Mouse (Mus musculus) spleen, adult 2 months (tissue): Measurements from ENCODE around the gene Arhgap44. TPM values are rescaled to one million over a fixed set of nuclear protein-coding genes. Genes with fewer than 3 reads are reported as not detected.

ENCODE experiments used
- DNase-seq, 2 experiments: peaks; one replicate each; pipeline versions ENCODE4 v3.0.0 to v3.0.0-alpha.2; 2012 to 2021; ENCODE audit warnings: low spot score in 2 of 2, low read depth in 1 of 2
- H3K27ac ChIP-seq: fragments of 200-500 bp; 2 replicates; pipeline ENCODE4 v1.5.1; 2012; ENCODE audit warnings: low read length, inconsistent platforms; ENCODE audit not compliant: insufficient read depth
- H3K27me3 ChIP-seq: fragments of 200-500 bp; 2 replicates; pipeline ENCODE4 v1.6.1; 2012; ENCODE audit warnings: mild to moderate bottlenecking, moderate library complexity, low read length, inconsistent platforms; ENCODE audit not compliant: control insufficient read depth, insufficient read depth
- H3K36me3 ChIP-seq: fragments of 200-500 bp; 2 replicates; pipeline ENCODE4 v1.6.1; 2012; ENCODE audit warnings: mild to moderate bottlenecking, low read length, inconsistent platforms; ENCODE audit not compliant: control insufficient read depth, insufficient read depth
- H3K4me1 ChIP-seq: fragments of 200-500 bp; 2 replicates; pipeline ENCODE4 v1.6.1; 2011; ENCODE audit warnings: inconsistent platforms; ENCODE audit not compliant: control insufficient read depth, insufficient read depth, insufficient read length
- H3K4me3 ChIP-seq: fragments of 200-500 bp; 2 replicates; pipeline ENCODE4 v1.5.1; 2011; ENCODE audit warnings: mild to moderate bottlenecking, inconsistent platforms; ENCODE audit not compliant: insufficient read depth, insufficient read length; ENCODE audit errors: extremely low read depth
- CTCF ChIP-seq: fragments of 200-500 bp; IDR thresholded peaks from 2 replicates; pipeline ENCODE4 v1.5.1; 2011; ENCODE audit warnings: mild to moderate bottlenecking, inconsistent platforms; ENCODE audit not compliant: insufficient read depth, insufficient read length, insufficient replicate concordance; ENCODE audit errors: extremely low read depth
- POLR2A ChIP-seq: fragments of 200-500 bp; IDR thresholded peaks from 2 replicates; pipeline ENCODE4 v1.6.1; 2011; ENCODE audit warnings: low read depth, low read length, inconsistent platforms
- WGBS: fragments of 180-500 bp; shearing (Covaris S2); methylation state at CpG from one replicate; pipeline ENCODE4 v1.1.7; 2018; 5-methylcytosine and 5-hydroxymethylcytosine counted together
- polyA plus RNA-seq: library from polyadenylated mRNA; depleted of rRNA; stranded (reverse); fragments of >200 nt; gene quantifications from 2 replicates; pipeline ENCODE4 v1.2.3, GENCODE M21; 2012

Arhgap44 gene
- polyA plus RNA-seq, 1 experiment, result 0.35 TPM

- 84% methylated on average over 4 of the region's 4 CpGs for WGBS
- DNase-seq, result no peak
- Histone ChIP-seq H3K27ac (no peak overlapping the region), H3K4me1 (no peaks in the 10 kb centered on the region), H3K36me3 (no peaks in the 10 kb centered on the region), H3K27me3 (no peaks in the 10 kb centered on the region), H3K4me3 (no peak overlapping the region)
- TF ChIP-seq CTCF (no peak), POLR2A (no peak)
These were observed 42.5 kb downstream of the Arhgap44 start for GRCm38 (mm10) chr11:65120276-65120675.

- Histone ChIP-seq H3K4me1 (no peaks in the 10 kb centered on the region), H3K36me3 (no peaks in the 10 kb centered on the region), H3K27me3 (no peaks in the 10 kb centered on the region), H3K27ac (no peak overlapping the region), H3K4me3 (no peak overlapping the region)
- WGBS, result 81% methylated on average over 6 of the region's 6 CpGs
- DNase-seq, result no peak
- no peak for TF ChIP-seq POLR2A
- no peak for TF ChIP-seq CTCF
These were observed 47.0 kb downstream of the Arhgap44 start for GRCm38 (mm10) chr11:65115811-65116210.

GRCm38 (mm10) chr11:65112086-65112485 lies 50.7 kb downstream of the Arhgap44 start:
- 57% methylated on average over 4 of the region's 4 CpGs for WGBS
- Histone ChIP-seq H3K4me1 (no peaks in the 10 kb centered on the region), H3K27ac (no peak overlapping the region), H3K4me3 (no peak overlapping the region), H3K27me3 (no peaks in the 10 kb centered on the region), H3K36me3 (no peaks in the 10 kb centered on the region)
- DNase-seq, result no peak
- TF ChIP-seq POLR2A (no peak), CTCF (no peak)

- no peaks in the 10 kb centered on the region for H3K4me1 ChIP-seq
- TF ChIP-seq POLR2A, result no peak
- no peak for TF ChIP-seq CTCF
- 87% methylated on average over 5 of the region's 5 CpGs for WGBS
- H3K27me3 ChIP-seq, result no peaks in the 10 kb centered on the region
- H3K4me3 ChIP-seq, result no peak overlapping the region
- no peak overlapping the region for H3K27ac ChIP-seq
- no peak for DNase-seq
- H3K36me3 ChIP-seq, result no peaks in the 10 kb centered on the region
These were observed 51.1 kb downstream of the Arhgap44 start for GRCm38 (mm10) chr11:65111651-65112050.

- WGBS, result 89% methylated on average over 10 of the region's 10 CpGs
- Histone ChIP-seq H3K4me1 (no peaks in the 10 kb centered on the region), H3K27me3 (no peaks in the 10 kb centered on the region), H3K27ac (no peak overlapping the region), H3K36me3 (no peaks in the 10 kb centered on the region), H3K4me3 (no peak overlapping the region)
- TF ChIP-seq POLR2A (no peak), CTCF (no peak)
- no peak for DNase-seq
These were observed 52.7 kb downstream of the Arhgap44 start for GRCm38 (mm10) chr11:65110058-65110457.

- Histone ChIP-seq H3K36me3 (no peaks in the 10 kb centered on the region), H3K27ac (no peak overlapping the region), H3K27me3 (no peaks in the 10 kb centered on the region), H3K4me3 (no peak overlapping the region), H3K4me1 (no peaks in the 10 kb centered on the region)
- no peak for DNase-seq
- TF ChIP-seq CTCF, result no peak
- TF ChIP-seq POLR2A, result no peak
- 86% methylated on average over 5 of the region's 5 CpGs for WGBS
These were observed 55.0 kb downstream of the Arhgap44 start for GRCm38 (mm10) chr11:65107734-65108171.

- DNase-seq, result no peak
- no peaks in the 10 kb centered on the region for H3K36me3 ChIP-seq
- no peaks in the 10 kb centered on the region for H3K27me3 ChIP-seq
- no peak overlapping the region for H3K4me3 ChIP-seq
- TF ChIP-seq POLR2A, result no peak
- no peak for TF ChIP-seq CTCF
- no peak overlapping the region for H3K27ac ChIP-seq
- WGBS, result 79% methylated on average over 4 of the region's 4 CpGs
- no peaks in the 10 kb centered on the region for H3K4me1 ChIP-seq
These were observed 55.6 kb downstream of the Arhgap44 start for GRCm38 (mm10) chr11:65107151-65107550.
